Mouse (Mus musculus) erythroblast, embryonic 14.5 days (primary cell): ENCODE measurements around the gene Nr2f6.

Source experiments
- GATA1 ChIP-seq: IDR thresholded peaks from 2 replicates; pipeline ENCODE4 v1.6.1; 2012; ENCODE audit warnings: low read length, inconsistent platforms, mixed read lengths
- TAL1 ChIP-seq: IDR thresholded peaks from 3 replicates; pipeline ENCODE4 v1.6.1; 2012; ENCODE audit warnings: low read length, inconsistent platforms, mixed read lengths

DNA sequence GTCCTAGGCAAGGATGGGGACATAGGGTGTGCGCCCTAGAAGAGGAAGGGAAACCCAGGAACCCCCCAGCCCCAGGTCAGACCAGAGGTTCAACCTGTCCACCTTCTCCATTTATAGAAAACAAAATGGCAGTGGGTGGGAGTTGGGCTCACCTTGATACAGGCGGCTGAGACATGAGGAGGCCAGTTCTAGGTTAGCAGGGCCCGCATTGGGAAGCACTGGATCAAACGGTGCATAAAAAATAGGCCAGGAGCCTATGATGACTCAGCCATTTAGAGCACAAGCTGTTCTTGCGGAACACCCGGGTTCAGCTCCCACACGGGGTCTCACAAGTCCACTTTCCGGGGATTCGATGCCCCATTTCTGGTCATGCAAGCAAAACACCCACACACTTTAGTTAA, 23.2 kb upstream of the Nr2f6 start:
- no peak for TF ChIP-seq GATA1
- TF ChIP-seq TAL1, result no peak
